Mouse (Mus musculus) midbrain, postnatal 0 days (tissue): ENCODE results near the gene Pnpla5. TPM values are rescaled to one million over a fixed set of nuclear protein-coding genes. Genes with fewer than 3 reads are reported as not detected.

ENCODE experiments used
- ATAC-seq: fragments of 200-750 bp; cut with Nextera tagmentation; 2 replicates; pipeline ENCODE4 v1.8.0; 2017; ENCODE audit warnings: moderate number of reproducible peaks, mild to moderate bottlenecking, moderate TSS enrichment, moderate library complexity; ENCODE audit not compliant: low FRiP score
- DNase-seq: peaks from one replicate; pipeline ENCODE4 v3.0.0-alpha.2; 2015; ENCODE audit warnings: low spot score
- H3K27ac ChIP-seq: fragments of 300-500 bp; sonication (generic); 2 replicates; pipeline ENCODE4 v1.5.1; 2014; ENCODE audit warnings: low read depth, mild to moderate bottlenecking, low read length, mixed read lengths
- H3K27me3 ChIP-seq: fragments of 300-500 bp; sonication (generic); 2 replicates; pipeline ENCODE4 v1.6.1; 2014; ENCODE audit warnings: low read length, control low read depth, mixed read lengths; ENCODE audit not compliant: insufficient read depth
- H3K36me3 ChIP-seq: fragments of 300-500 bp; sonication (generic); 2 replicates; pipeline ENCODE4 v1.6.1; 2014; ENCODE audit warnings: low read length, control low read depth, mixed read lengths; ENCODE audit not compliant: insufficient read depth
- H3K4me1 ChIP-seq: fragments of 300-500 bp; sonication (generic); 2 replicates; pipeline ENCODE4 v1.6.1; 2014; ENCODE audit warnings: mild to moderate bottlenecking, control low read depth, antibody characterized with exemption, low read length, mixed read lengths; ENCODE audit not compliant: insufficient read depth
- H3K4me2 ChIP-seq: fragments of 300-500 bp; sonication (generic); 2 replicates; pipeline ENCODE4 v1.6.1; 2014; ENCODE audit warnings: low read depth, mild to moderate bottlenecking, low read length, mixed read lengths; ENCODE audit not compliant: poor library complexity, severe bottlenecking
- H3K4me3 ChIP-seq: fragments of 300-500 bp; sonication (generic); 2 replicates; pipeline ENCODE4 v1.5.1; 2014; ENCODE audit warnings: low read depth, mild to moderate bottlenecking, low read length, moderate library complexity
- H3K9ac ChIP-seq: fragments of 300-500 bp; sonication (generic); replicated peaks from 2 replicates; pipeline ENCODE4 v1.6.1; 2014; ENCODE audit warnings: mild to moderate bottlenecking, low read length, moderate library complexity, mixed read lengths; ENCODE audit not compliant: poor library complexity, severe bottlenecking
- H3K9me3 ChIP-seq: fragments of 300-500 bp; sonication (generic); 2 replicates; pipeline ENCODE4 v1.6.1; 2016; ENCODE audit warnings: low read length, control low read depth
- CTCF ChIP-seq: IDR thresholded peaks from 2 replicates; pipeline ENCODE4 v1.5.1; 2016; ENCODE audit warnings: antibody characterized with exemption, mild to moderate bottlenecking
- WGBS: fragments of 180-500 bp; shearing (Covaris S2); extraction: QIAGEN DNeasy Blood & Tissue Kit; methylation state at CpG from one replicate; pipeline ENCODE4 v1.1.7; 2014; 5-methylcytosine and 5-hydroxymethylcytosine counted together
- polyA plus RNA-seq: library from polyadenylated mRNA; unstranded; fragments of >200 nt; fragmentation: Nextera tagmentation; extraction: Ambion mirVana; gene quantifications from 2 replicates; pipeline ENCODE4 v1.2.1, GENCODE M21; 2015
- total RNA-seq: library from RNA; depleted of rRNA; stranded (reverse); fragments of >200 nt; gene quantifications from 2 replicates; pipeline ENCODE4 v1.2.3, GENCODE M21; 2014

The Pnpla5 gene
- total and polyA plus RNA-seq, 2 experiments from 2014 or later = not detected

GRCm38 (mm10) chr15:84126871-84127270 is 3.9 kb upstream of the Pnpla5 start:
- no peak overlapping the region for H3K9ac ChIP-seq
- H3K4me1 ChIP-seq = no peaks in the 10 kb centered on the region
- TF ChIP-seq CTCF = peak; percentile 23
- no peak overlapping the region for H3K4me2 ChIP-seq
- WGBS = 42% methylated on average over 5 of the region's 5 CpGs
- H3K4me3 ChIP-seq = no peak overlapping the region
- H3K9me3 ChIP-seq = no peaks in the 10 kb centered on the region
- DNase-seq (no peak), ATAC-seq (no peak)
- H3K27ac ChIP-seq = no peak overlapping the region
- no peaks in the 10 kb centered on the region for H3K36me3 ChIP-seq
- no peaks in the 10 kb centered on the region; the same call in 1 of the 2 replicates for H3K27me3 ChIP-seq

- H3K36me3 ChIP-seq = no peaks in the 10 kb centered on the region
- ATAC-seq = no peak
- H3K4me3 ChIP-seq = no peak overlapping the region
- no peaks in the 10 kb centered on the region for H3K4me1 ChIP-seq
- H3K9ac ChIP-seq = no peak overlapping the region
- 72% methylated on average over 4 of the region's 4 CpGs for WGBS
- H3K27ac ChIP-seq = no peak overlapping the region
- DNase-seq = no peak
- H3K4me2 ChIP-seq = no peak overlapping the region
- TF ChIP-seq CTCF = no peak
- H3K27me3 ChIP-seq = no peaks in the 10 kb centered on the region; the same call in 1 of the 2 replicates
- no peaks in the 10 kb centered on the region for H3K9me3 ChIP-seq
Measured at GRCm38 (mm10) chr15:84126447-84126846, 3.5 kb upstream of the Pnpla5 start.

- WGBS = 76% methylated on average over 7 of the region's 7 CpGs
Measured at GRCm38 (mm10) chr15:84124086-84124485, 1.1 kb upstream of the Pnpla5 start.

GRCm38 (mm10) chr15:84121036-84121435 is 1.9 kb downstream of the Pnpla5 start:
- Histone ChIP-seq H3K27me3 (no peaks in the 10 kb centered on the region), H3K27ac (no peak overlapping the region), H3K9ac (no peak overlapping the region), H3K9me3 (no peaks in the 10 kb centered on the region), H3K36me3 (no peaks in the 10 kb centered on the region), H3K4me3 (no peak overlapping the region), H3K4me2 (no peak overlapping the region), H3K4me1 (no peaks in the 10 kb centered on the region)
- TF ChIP-seq CTCF = no peak
- 87% methylated on average over 7 of the region's 7 CpGs for WGBS
- DNase-seq (no peak), ATAC-seq (no peak)

More at GRCm38 (mm10) chr15:84124086-84124485, 1.1 kb upstream of the Pnpla5 start:
- Histone ChIP-seq H3K27me3 (no peaks in the 10 kb centered on the region; the same call in 1 of the 2 replicates), H3K9me3 (no peaks in the 10 kb centered on the region), H3K4me2 (no peak overlapping the region), H3K36me3 (no peaks in the 10 kb centered on the region), H3K4me3 (no peak overlapping the region), H3K4me1 (no peaks in the 10 kb centered on the region), H3K9ac (no peak overlapping the region), H3K27ac (no peak overlapping the region)
- DNase-seq (no peak), ATAC-seq (no peak)
- peak; percentile 23; the same call in 1 of the 2 replicates for TF ChIP-seq CTCF

- WGBS = 25% methylated on average over 6 of the region's 6 CpGs
- DNase-seq = no peak
- ATAC-seq = no peak
Measured at GRCm38 (mm10) chr15:84120612-84121011, 2.4 kb downstream of the Pnpla5 start.

GRCm38 (mm10) chr15:84116466-84116865 is 6.5 kb downstream of the Pnpla5 start:
- H3K4me2 ChIP-seq = no peak overlapping the region
- no peak for DNase-seq
- no peaks in the 10 kb centered on the region for H3K36me3 ChIP-seq
- TF ChIP-seq CTCF = no peak
- no peaks in the 10 kb centered on the region for H3K27me3 ChIP-seq
- H3K27ac ChIP-seq = no peak overlapping the region
- no peaks in the 10 kb centered on the region for H3K4me1 ChIP-seq
- 90% methylated on average over 1 of the region's 1 CpGs for WGBS
- H3K9ac ChIP-seq = no peak overlapping the region
- no peak for ATAC-seq
- no peak overlapping the region for H3K4me3 ChIP-seq
- H3K9me3 ChIP-seq = no peaks in the 10 kb centered on the region

More at GRCm38 (mm10) chr15:84120612-84121011, 2.4 kb downstream of the Pnpla5 start:
- no peak overlapping the region for H3K27ac ChIP-seq
- H3K9ac ChIP-seq = no peak overlapping the region
- peak; percentile 65 for TF ChIP-seq CTCF
- no peaks in the 10 kb centered on the region for H3K4me1 ChIP-seq
- H3K4me3 ChIP-seq = no peak overlapping the region
- H3K9me3 ChIP-seq = no peaks in the 10 kb centered on the region
- H3K36me3 ChIP-seq = no peaks in the 10 kb centered on the region
- H3K27me3 ChIP-seq = no peaks in the 10 kb centered on the region
- no peak overlapping the region for H3K4me2 ChIP-seq
